Mouse (Mus musculus) layer of hippocampus, adult 9-11 months (tissue): ENCODE measurements around the gene Ndrg2.
A peak's percentile ranks its signal among the peaks of the same experiment; 100 is the strongest.

ENCODE experiments used
- DNase-seq: peaks from one replicate; pipeline ENCODE4 v3.0.0; 2022

The Ndrg2 gene

DNA sequence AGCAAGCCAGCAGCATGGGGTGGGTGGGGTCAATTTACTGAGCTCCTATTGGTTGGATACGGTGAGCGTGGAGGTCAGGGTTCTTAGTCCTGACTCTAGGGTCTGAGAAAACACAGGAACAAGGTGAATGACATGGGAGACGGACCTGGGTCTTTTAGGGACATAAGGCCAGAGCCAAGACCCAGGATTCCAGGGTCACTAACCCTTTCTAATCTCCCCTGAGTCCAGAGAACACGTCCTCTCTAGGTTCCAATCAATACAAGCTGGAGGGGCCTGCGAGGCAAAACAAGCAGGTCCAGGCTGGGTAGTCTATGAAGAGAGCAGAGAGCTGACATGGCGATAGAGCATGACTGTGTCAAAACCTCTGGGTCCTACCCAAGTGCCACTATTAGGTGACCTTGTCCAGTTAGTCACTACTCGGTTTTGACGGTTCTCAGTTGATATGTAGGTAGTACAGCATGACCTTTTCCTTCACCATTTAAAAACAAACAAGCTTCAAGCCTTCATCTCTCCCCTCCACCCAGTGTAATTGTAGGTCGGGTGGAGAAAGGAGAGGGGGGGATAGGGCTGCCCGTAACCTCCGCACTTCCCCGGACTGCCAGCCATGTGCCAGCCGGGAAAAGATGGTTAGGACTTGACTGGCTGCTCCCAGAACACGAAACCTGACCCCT is 1.4 kb downstream of the Ndrg2 start:
- DNase-seq, result no peak

DNA sequence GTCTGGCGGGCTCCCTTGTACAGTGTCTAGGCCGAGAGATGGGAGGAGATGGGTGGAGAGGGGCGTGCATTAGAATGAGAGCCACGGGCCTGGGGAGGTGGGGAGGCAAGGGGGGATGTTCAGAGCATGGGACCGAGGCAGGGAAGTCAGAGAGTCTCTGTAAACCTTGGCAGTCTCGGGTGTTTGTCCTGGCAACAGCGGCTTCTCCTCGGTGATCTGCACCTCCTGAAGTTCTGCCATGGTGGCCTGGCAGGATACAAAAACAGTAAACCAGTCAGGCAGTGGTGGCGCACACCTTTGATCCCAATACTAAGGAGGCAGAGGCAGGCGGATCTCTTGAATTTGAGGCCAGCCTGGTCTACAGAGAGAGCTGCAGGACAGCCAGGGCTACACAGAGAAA is 2.7 kb downstream of the Ndrg2 start:
- no peak for DNase-seq

DNA sequence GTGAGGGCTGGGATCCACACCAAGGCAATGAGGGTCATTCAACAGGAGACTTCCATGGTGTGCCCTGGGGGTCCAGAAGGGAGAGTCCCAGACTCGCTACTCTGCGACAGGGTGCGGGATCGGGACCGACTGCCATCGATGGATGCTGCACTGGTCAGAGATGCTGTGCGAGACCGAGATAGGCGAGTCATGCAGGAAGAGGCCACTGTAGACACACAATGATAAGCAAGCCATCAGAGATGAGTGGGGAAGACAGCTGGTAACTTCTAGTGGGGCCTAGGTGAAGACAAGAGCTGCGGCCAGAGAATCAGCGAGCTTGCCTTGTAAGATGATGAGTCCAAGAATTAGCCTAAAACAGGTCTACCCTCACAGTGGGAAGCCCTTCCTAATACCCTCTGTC is 7.9 kb downstream of the Ndrg2 start:
- no peak for DNase-seq

- DNase-seq, result no peak
These were observed 9.3 kb downstream of the Ndrg2 start for GRCm38 (mm10) chr14:51904706-51905105.

DNA sequence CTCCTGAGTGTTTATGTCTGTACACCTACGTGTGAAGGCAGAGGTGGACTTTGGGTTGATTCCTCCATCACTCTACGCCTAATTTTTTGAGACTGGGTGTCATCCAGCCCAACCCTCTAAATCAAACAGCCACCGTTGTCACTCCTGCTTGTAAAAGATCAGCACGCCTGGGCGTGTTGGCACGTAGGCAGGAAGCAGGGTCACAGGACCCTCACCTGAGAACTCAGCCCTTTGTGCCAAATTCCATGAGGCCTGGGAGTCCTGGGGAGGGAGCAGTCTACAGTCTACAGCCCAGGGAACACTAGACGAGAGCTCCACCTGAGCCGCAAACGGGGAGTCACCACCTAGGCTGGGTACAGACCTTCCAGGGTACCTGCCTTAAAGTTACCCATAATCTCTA is 10.2 kb downstream of the Ndrg2 start:
- no peak for DNase-seq

DNA sequence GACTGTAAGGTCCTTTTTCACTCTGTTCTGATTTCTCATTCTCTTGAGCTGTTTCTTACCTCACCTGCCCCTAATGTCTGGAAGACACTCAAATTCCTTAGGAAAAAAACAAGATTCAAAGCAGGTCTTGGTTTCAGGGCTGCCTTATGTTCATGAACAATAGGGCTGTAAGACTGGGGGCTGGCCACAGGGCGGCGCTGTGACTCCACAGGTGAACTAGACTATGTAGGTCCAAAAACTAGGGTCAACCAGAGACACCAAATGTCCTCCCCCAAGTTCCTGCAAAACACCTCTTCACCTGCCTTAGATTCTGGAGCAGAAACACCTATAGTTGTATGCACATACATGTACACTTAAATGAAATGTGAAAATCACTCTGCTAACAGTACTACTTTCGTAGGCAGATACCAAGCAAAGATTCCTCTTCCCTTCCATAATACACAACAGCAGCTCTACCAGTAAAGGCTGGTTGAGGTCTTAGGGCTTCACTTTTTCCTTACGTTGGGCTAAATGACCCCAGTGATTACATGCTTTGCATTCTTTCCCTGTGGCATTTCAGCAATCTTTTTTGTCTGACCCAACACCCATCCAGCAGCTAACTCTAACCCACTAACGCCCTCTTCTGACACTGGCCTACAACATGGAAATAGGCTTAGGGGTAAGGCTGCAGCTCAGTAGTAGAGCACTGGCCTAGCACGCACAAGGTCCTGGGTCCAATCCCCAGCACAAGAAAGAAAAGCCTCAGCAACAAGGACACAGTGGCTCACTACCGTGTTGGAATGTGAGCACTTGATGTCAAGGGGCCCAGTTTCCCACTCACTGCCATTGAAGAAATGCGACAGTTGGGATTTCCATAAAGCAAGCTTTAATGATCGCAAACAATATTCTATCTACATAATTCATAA is 10.9 kb downstream of the Ndrg2 start:
- DNase-seq, result no peak

- DNase-seq, result no peak
These were observed 14.6 kb downstream of the Ndrg2 start for GRCm38 (mm10) chr14:51899351-51899750.

GRCm38 (mm10) chr14:51896539-51897170 is 17.3 kb downstream of the Ndrg2 start:
- DNase-seq, result no peak

- DNase-seq, result no peak
These were observed 17.9 kb downstream of the Ndrg2 start for GRCm38 (mm10) chr14:51896019-51896418.

DNA sequence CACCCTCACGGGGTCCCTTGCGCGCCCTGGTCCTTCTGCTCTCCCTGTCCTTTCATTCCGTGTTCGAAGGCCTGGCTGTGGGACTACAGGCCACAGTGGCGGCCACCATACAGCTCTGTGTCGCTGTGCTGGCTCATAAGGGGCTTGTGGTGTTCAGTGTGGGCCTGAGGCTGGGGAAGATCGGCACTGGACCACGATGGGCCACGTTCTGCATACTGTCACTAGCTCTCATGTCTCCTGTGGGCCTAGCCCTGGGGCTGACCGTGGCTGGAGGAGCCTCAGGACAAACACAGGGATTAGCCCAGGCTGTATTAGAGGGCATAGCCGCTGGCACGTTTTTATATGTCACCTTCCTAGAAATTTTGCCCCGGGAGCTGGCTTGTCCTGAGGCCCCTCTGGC is 18.9 kb downstream of the Ndrg2 start:
- no peak for DNase-seq

DNA sequence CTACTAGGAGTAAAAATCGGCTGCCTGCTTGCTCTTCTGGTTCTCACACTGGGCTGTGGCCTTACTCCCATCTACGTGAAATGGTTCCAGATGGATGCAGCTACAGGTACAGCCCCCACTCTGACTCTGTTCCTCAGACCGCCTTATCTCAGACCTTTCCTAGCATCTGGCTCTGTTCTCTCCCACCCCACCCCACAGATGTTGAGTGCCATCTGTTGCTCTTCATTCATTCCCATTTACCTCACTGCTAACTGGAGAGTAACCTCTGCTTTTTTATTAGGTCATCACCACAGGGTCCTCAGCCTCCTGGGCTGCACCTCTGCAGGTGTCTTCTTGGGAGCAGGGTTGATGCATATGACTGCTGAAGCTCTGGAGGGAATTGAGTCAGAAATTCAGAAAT is 20.1 kb downstream of the Ndrg2 start:
- no peak for DNase-seq

- DNase-seq, result no peak
These were observed 20.7 kb downstream of the Ndrg2 start for GRCm38 (mm10) chr14:51893094-51893794.

DNA sequence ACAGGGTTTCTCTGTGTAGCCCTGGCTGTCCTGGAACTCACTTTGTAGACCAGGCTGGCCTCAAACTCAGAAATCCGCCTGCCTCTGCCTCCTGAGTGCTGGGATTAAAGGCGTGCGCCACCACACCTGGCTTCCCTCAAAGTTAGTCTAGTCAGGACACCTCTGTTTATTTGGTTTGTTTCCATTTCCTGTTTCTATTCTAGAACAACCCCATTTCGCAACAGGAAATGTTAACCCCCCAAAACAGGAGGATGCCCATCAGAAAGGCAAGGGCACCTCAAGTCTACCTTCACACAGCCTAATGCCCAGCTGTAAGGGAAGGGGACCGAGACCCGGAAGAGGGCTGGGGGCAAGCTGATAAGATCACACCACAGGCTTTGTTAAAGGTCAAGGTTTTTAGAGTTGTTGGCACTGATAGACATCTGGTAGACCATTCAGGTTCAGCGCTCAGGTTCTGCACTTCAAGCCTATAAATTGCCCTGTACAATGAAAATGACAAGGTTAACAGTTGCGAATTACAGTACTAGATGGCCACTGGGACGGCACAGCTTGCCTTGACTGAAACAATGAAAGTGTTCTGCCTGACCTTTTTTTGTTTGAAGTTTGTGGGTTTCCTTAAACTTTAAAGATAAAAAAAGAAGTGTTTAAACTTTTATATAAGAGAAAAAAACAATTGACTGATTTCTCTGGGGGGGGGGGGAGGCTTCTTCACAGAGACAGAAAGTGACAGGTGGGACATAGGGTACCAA is 21.6 kb downstream of the Ndrg2 start, which contains the start of gene Slc39a2:
Gene Slc39a2 (plus strand): TSS at position 699 of the 749 bp plus-strand sequence.
- DNase-seq, result no peak

DNA sequence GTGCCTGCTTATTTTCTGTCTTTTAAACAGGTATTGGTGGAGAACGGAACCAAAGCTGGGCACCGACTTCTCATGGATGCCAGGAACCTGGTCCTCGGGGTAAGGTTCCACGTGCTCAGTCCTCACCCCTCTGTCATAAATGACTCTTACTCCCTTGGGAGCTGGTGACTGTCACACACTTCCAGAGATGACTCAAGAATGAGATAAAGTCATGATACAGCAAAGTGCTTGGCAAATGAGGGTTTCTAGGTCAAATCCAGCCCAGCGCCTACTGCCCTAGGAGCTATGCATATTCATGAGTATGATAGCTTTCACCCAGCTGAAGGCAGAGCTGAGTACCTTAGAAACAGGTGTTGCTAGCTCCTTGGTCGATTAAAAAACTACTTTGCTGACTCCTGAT is 24.1 kb downstream of the Ndrg2 start:
- DNase-seq, result no peak

- DNase-seq, result no peak
These were observed 27.9 kb downstream of the Ndrg2 start for GRCm38 (mm10) chr14:51886051-51886450.

- peak; percentile 97 for DNase-seq
These were observed 29.2 kb downstream of the Ndrg2 start, which contains the start of gene Mettl17 for GRCm38 (mm10) chr14:51884598-51885331. Gene Mettl17 (plus strand): TSS chr14:51884842.

DNA sequence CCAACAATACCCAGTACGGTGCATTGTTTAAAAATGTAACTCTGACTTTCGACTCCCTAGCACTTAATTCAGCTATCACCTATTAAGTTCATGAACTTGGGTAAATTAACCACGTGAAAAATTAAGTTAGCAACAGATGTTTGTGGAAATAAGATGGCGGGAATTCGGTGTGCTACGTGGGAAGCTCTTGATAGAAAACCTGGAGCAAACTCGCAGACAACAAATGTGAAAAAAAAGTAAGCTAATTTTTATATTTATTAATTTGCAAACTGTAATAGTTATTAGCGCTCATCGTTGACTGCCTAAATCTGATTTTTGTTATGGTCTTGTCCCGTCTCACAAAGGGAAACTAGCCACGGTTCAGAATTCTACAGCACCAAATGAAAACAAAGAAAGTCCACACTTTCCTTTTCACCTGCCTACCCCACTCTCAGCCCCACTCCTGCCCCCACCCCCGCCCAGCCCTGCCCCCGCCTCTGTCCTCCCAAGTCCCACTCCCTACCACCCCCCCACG is 29.9 kb downstream of the Ndrg2 start:
- DNase-seq, result no peak

- DNase-seq, result peak; percentile 75
These were observed 30.4 kb downstream of the Ndrg2 start for GRCm38 (mm10) chr14:51883527-51884030.

DNA sequence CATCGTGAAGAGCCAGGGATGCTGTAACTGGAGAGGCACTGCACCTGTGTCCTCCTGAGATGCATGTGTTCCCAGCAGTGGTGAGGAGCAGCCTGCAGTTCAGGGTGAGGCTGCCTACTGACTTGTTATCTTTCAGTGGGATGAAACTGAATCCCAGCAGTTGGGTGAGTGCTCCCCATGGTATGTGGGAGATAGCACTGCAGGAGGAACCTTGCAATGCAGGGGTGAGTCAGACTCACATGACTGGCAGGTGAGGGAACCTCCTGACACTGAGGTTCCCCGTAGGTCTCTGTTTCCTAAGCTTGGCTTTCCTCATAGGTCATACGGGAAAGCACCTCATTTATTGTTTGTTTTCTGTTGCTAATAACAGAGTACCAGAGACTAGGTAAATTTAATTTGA is 36.4 kb downstream of the Ndrg2 start:
- no peak for DNase-seq

DNA sequence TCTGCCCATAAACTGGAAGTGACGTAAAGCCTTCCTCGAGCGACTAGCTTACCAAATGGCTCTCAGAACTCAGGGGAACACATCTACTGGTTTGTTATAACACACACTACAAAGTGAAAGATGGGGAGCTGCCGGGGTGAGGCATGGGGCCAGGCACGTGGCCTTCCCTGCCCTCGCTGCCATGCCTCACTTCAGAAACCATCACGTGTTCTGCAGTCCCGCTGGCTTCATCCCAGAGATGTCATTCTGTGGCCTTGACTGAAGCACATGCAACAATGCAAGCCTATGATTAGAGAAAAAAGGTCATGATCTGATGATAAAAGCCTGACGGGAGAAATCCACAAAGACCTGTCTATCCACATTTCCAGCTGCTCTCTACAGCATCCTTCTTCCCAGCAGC is 42.2 kb downstream of the Ndrg2 start:
- DNase-seq, result no peak

- DNase-seq, result no peak
These were observed 43.2 kb downstream of the Ndrg2 start for GRCm38 (mm10) chr14:51870756-51871155.
